9 mouse cellular contexts compared by ENCODE assay signal in the genomic region with DNA sequence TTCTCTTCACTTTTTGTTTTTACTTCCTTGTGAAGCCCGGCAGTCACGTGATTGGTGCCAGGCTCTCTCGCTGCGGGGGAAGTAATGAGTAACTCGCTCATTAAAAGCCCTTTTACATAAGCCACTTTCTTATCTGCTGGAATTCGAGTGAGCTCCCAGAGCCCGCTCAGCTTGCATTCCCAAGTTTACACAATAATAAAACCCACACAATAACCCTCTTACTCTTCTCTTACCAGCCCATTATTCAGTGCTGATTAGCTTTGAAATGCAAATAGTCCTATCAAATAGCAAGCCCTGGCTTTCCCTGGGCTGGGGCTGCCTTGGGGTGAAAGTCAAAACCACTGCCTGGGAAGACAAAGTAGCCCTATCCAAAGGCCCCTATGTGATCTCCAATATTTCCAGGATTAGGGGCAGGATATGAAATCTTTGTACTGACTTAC. TPM values are rescaled to one million over a fixed set of nuclear protein-coding genes. Genes with fewer than 3 reads are reported as not detected.
DNase-seq lines count a peak whose midpoint lies in the region; ATAC-seq lines count a peak whose summit lies in the region.
"Had no signal": no experiment of that assay in that cellular context is flagged by ENCODE, and none has a peak within 500 bp of the region (broad histone marks: within the 10 kb centered on the region; RNA-seq: fewer than 3 reads in every experiment).

No protein-coding gene starts in this region.

- peak; percentile 19 to 62 for DNase-seq in frontal cortex, adult 2 months (ENCODE audit: extremely low spot score in 1 of 2, low spot score in 1 of 2)
- DNase-seq in frontal cortex, postnatal 10 days (ENCODE audit: low spot score in 2 of 2): no peak
- peak; percentile 15 to 61 for DNase-seq in cerebellum, postnatal 25 days
- DNase-seq in gastrocnemius, postnatal 14 days: peak; percentile 28
- DNase-seq in left cerebral cortex, postnatal 25 days (ENCODE audit: low spot score in 2 of 2): peak; percentile 55 to 74
- DNase-seq in right cerebral cortex, postnatal 36 days (ENCODE audit: low spot score in 2 of 2): peak; percentile 27 to 41

- intact Hi-C loops in gastrocnemius, postnatal 14 days (cut with DNase I; ENCODE audit: low total_unique reads): no loop called here
- intact Hi-C loops in left cerebral cortex, postnatal 25 days (cut with DNase I): no loop called here

- H3K4me1 ChIP-seq in megakaryocyte, embryonic 14.5 days: no peaks in the 10 kb centered on the region

- no peaks in the 10 kb centered on the region for H3K27me3 ChIP-seq in megakaryocyte, embryonic 14.5 days (replicated peaks)
- H3K27me3 ChIP-seq: CH12.LX had no signal

- no peaks in the 10 kb centered on the region for H3K9me3 ChIP-seq in megakaryocyte, embryonic 14.5 days

- peak; percentile 77 for ATAC-seq in inflammation-experienced regulatory T-cells, adult 6 months

- peak overlapping the region; percentile 73 for H3K4me3 ChIP-seq in megakaryocyte, embryonic 14.5 days (replicated peaks)

- no peaks in the 10 kb centered on the region for H3K36me3 ChIP-seq in megakaryocyte, embryonic 14.5 days (replicated peaks; ENCODE audit: low read length)

RNA-seq across cellular contexts. Expression of a gene that starts 36.1 kb away (rescaled TPM):
- polyA plus RNA-seq in frontal cortex, adult 2 months (2012; rRNA removed): 19.7 and 23.9 TPM in 2 replicates
- under 1 TPM; 0.29 to 0.84 TPM for total RNA-seq in gastrocnemius, postnatal 14 days (2021)
- polyA plus RNA-seq in inflammation-experienced regulatory T-cells, adult 6 months (2017; shearing (Covaris generic)): 1 to 10 TPM in 2 of 3 experiments, under 1 TPM in 1; 0.65 to 1.5 (median 1.1) TPM
- total RNA-seq in left cerebral cortex, postnatal 25 days (2021): 10 to 100 TPM; 33.8 to 34.1 TPM
- polyA plus RNA-seq in megakaryocyte, embryonic 14.5 days (2012; ENCODE audit: insufficient read depth, low replicate concordance): not detected in 2 replicates
- total RNA-seq: CH12.LX had no signal

Comparison
In these comparisons a context has a peak if more than half of its experiments do, and no peak if none do; other contexts are left out.
1. DNase-seq: peak in frontal cortex, adult 2 months (2 of 2), cerebellum, postnatal 25 days (2 of 2), gastrocnemius, postnatal 14 days (single experiment), left cerebral cortex, postnatal 25 days (2 of 2) and right cerebral cortex, postnatal 36 days (2 of 2); none in frontal cortex, postnatal 10 days (0 of 2).